Mouse (Mus musculus) limb, embryonic 10.5 days (tissue): ENCODE measurements at regions not wholly inside any gene's neighbourhood (a gene's known extent, or its start where the extent isn't known, plus 50 kb on each side); places are given as distances from the start of the nearest gene placed in this dataset.

Experiments used
- DNase-seq: peaks from one replicate; pipeline ENCODE4 v3.0.0-alpha.2; 2017; ENCODE audit warnings: low spot score
- H3K27ac ChIP-seq: fragments of 300-500 bp; sonication (generic); 2 replicates; pipeline ENCODE4 v1.5.1; 2016; ENCODE audit warnings: mild to moderate bottlenecking
- H3K27me3 ChIP-seq: fragments of 300-500 bp; sonication (generic); 2 replicates; pipeline ENCODE4 v1.6.1; 2016; ENCODE audit warnings: low read depth, mild to moderate bottlenecking; ENCODE audit not compliant: poor library complexity, severe bottlenecking
- H3K36me3 ChIP-seq: fragments of 300-500 bp; sonication (generic); 2 replicates; pipeline ENCODE4 v1.6.1; 2016; ENCODE audit warnings: mild to moderate bottlenecking, moderate library complexity
- H3K4me1 ChIP-seq: fragments of 300-500 bp; sonication (generic); 2 replicates; pipeline ENCODE4 v1.6.1; 2016
- H3K4me3 ChIP-seq: fragments of 300-500 bp; sonication (generic); 2 replicates; pipeline ENCODE4 v1.5.1; 2016; ENCODE audit warnings: mild to moderate bottlenecking, moderate library complexity
- H3K9me3 ChIP-seq: fragments of 300-500 bp; sonication (generic); replicated peaks from 2 replicates; pipeline ENCODE4 v1.6.1; 2016; ENCODE audit warnings: mild to moderate bottlenecking
- WGBS: fragments of 180-500 bp; shearing (Covaris S2); methylation state at CpG from one replicate; pipeline ENCODE4 v1.1.7; 2016; 5-methylcytosine and 5-hydroxymethylcytosine counted together

- no peak for DNase-seq
- H3K4me3 ChIP-seq: no peak overlapping the region
- peaks cover 7% of the 10 kb centered on the region; the same call in 1 of the 2 replicates for H3K4me1 ChIP-seq
- 90% methylated on average over 10 of the region's 10 CpGs for WGBS
- H3K27me3 ChIP-seq: peaks cover 6% of the 10 kb centered on the region; the same call in 1 of the 2 replicates
- no peaks in the 10 kb centered on the region for H3K9me3 ChIP-seq
- no peaks in the 10 kb centered on the region for H3K36me3 ChIP-seq
- H3K27ac ChIP-seq: no peak overlapping the region
These were observed 164.8 kb downstream of the Ackr3 start for GRCm38 (mm10) chr1:90368581-90368980.

- 71% methylated on average over 2 of the region's 2 CpGs for WGBS
- Histone ChIP-seq H3K27me3 (no peaks in the 10 kb centered on the region), H3K4me3 (no peak overlapping the region), H3K36me3 (no peaks in the 10 kb centered on the region), H3K9me3 (no peaks in the 10 kb centered on the region), H3K4me1 (peaks cover 9% of the 10 kb centered on the region), H3K27ac (no peak overlapping the region)
- DNase-seq: no peak
These were observed 165.5 kb downstream of the Ackr3 start for GRCm38 (mm10) chr1:90369287-90369686.

GRCm38 (mm10) chr1:90370766-90371165, 167.0 kb downstream of the Ackr3 start:
- Histone ChIP-seq H3K27ac (no peak overlapping the region), H3K4me1 (peaks cover 16% of the 10 kb centered on the region), H3K4me3 (no peak overlapping the region), H3K27me3 (no peaks in the 10 kb centered on the region), H3K9me3 (no peaks in the 10 kb centered on the region), H3K36me3 (no peaks in the 10 kb centered on the region)
- no peak for DNase-seq
- 91% methylated on average over 5 of the region's 5 CpGs for WGBS

GRCm38 (mm10) chr1:90373001-90373400, 169.2 kb downstream of the Ackr3 start:
- Histone ChIP-seq H3K36me3 (no peaks in the 10 kb centered on the region), H3K9me3 (no peaks in the 10 kb centered on the region), H3K4me1 (peaks cover 16% of the 10 kb centered on the region), H3K27me3 (no peaks in the 10 kb centered on the region), H3K4me3 (no peak overlapping the region), H3K27ac (no peak overlapping the region)
- WGBS: 90% methylated on average over 5 of the region's 5 CpGs
- no peak for DNase-seq

GRCm38 (mm10) chr1:90374517-90374916, 170.7 kb downstream of the Ackr3 start:
- peak overlapping the region; percentile 53 for H3K27ac ChIP-seq
- no peaks in the 10 kb centered on the region for H3K27me3 ChIP-seq
- H3K9me3 ChIP-seq: no peaks in the 10 kb centered on the region
- 67% methylated on average over 12 of the region's 12 CpGs for WGBS
- H3K4me1 ChIP-seq: peaks cover 25% of the 10 kb centered on the region
- DNase-seq: no peak
- no peaks in the 10 kb centered on the region for H3K36me3 ChIP-seq
- H3K4me3 ChIP-seq: no peak overlapping the region

- no peaks in the 10 kb centered on the region for H3K27me3 ChIP-seq
These were observed 176.4 kb downstream of the Ackr3 start for GRCm38 (mm10) chr1:90380034-90380705.

GRCm38 (mm10) chr1:90382941-90383470, 179.2 kb downstream of the Ackr3 start:
- WGBS: 79% methylated on average over 11 of the region's 11 CpGs
- Histone ChIP-seq H3K27me3 (no peaks in the 10 kb centered on the region), H3K4me3 (no peak overlapping the region), H3K9me3 (no peaks in the 10 kb centered on the region), H3K27ac (no peak overlapping the region), H3K4me1 (peaks cover 13% of the 10 kb centered on the region), H3K36me3 (no peaks in the 10 kb centered on the region)
- no peak for DNase-seq

More at GRCm38 (mm10) chr1:90380034-90380705, 176.4 kb downstream of the Ackr3 start:
- Histone ChIP-seq H3K9me3 (no peaks in the 10 kb centered on the region), H3K36me3 (no peaks in the 10 kb centered on the region), H3K4me3 (no peak overlapping the region), H3K27ac (0 out of 2 replicates have a peak overlapping the region, but pooled peaks have one; percentile 26), H3K4me1 (peaks cover 15% of the 10 kb centered on the region)
- 87% methylated on average over 9 of the region's 9 CpGs for WGBS
- no peak for DNase-seq

- Histone ChIP-seq H3K36me3 (no peaks in the 10 kb centered on the region), H3K27me3 (0 out of 2 replicates have a peak, but pooled peaks cover 4% of the 10 kb centered on the region), H3K27ac (no peak overlapping the region), H3K4me3 (no peak overlapping the region), H3K4me1 (0 out of 2 replicates have a peak, but pooled peaks cover 4% of the 10 kb centered on the region), H3K9me3 (no peaks in the 10 kb centered on the region)
- DNase-seq: no peak
- WGBS: 85% methylated on average over 4 of the region's 4 CpGs
These were observed 181.2 kb downstream of the Ackr3 start for GRCm38 (mm10) chr1:90385024-90385423.

GRCm38 (mm10) chr1:90386792-90387191, 183.0 kb downstream of the Ackr3 start:
- Histone ChIP-seq H3K27me3 (0 out of 2 replicates have a peak, but pooled peaks cover 4% of the 10 kb centered on the region), H3K36me3 (no peaks in the 10 kb centered on the region), H3K9me3 (no peaks in the 10 kb centered on the region), H3K27ac (no peak overlapping the region), H3K4me1 (0 out of 2 replicates have a peak, but pooled peaks cover 4% of the 10 kb centered on the region), H3K4me3 (no peak overlapping the region)
- DNase-seq: peak; percentile 31
- 87% methylated on average over 7 of the region's 7 CpGs for WGBS

GRCm38 (mm10) chr1:90390422-90390821, 186.6 kb downstream of the Ackr3 start:
- no peak overlapping the region for H3K4me3 ChIP-seq
- no peak overlapping the region for H3K27ac ChIP-seq
- 88% methylated on average over 7 of the region's 7 CpGs for WGBS
- peaks cover 11% of the 10 kb centered on the region; the same call in 1 of the 2 replicates for H3K27me3 ChIP-seq
- H3K36me3 ChIP-seq: no peaks in the 10 kb centered on the region
- no peaks in the 10 kb centered on the region for H3K4me1 ChIP-seq
- no peak for DNase-seq
- H3K9me3 ChIP-seq: no peaks in the 10 kb centered on the region

- Histone ChIP-seq H3K36me3 (no peaks in the 10 kb centered on the region), H3K27me3 (peaks cover 17% of the 10 kb centered on the region; the same call in 1 of the 2 replicates), H3K27ac (no peak overlapping the region), H3K4me1 (peaks cover 14% of the 10 kb centered on the region), H3K4me3 (no peak overlapping the region), H3K9me3 (no peaks in the 10 kb centered on the region)
- DNase-seq: no peak
- WGBS: 86% methylated on average over 5 of the region's 5 CpGs
These were observed 190.1 kb downstream of the Ackr3 start for GRCm38 (mm10) chr1:90393861-90394260.

GRCm38 (mm10) chr1:90395331-90396016, 191.7 kb downstream of the Ackr3 start:
- DNase-seq: no peak
- H3K9me3 ChIP-seq: no peaks in the 10 kb centered on the region
- WGBS: 88% methylated on average over 5 of the region's 5 CpGs
- H3K36me3 ChIP-seq: no peaks in the 10 kb centered on the region
- peaks cover 14% of the 10 kb centered on the region for H3K4me1 ChIP-seq
- H3K4me3 ChIP-seq: no peak overlapping the region
- H3K27ac ChIP-seq: no peak overlapping the region
- H3K27me3 ChIP-seq: peaks cover 15% of the 10 kb centered on the region; the same call in 1 of the 2 replicates

GRCm38 (mm10) chr1:90396660-90397059, 192.9 kb downstream of the Ackr3 start:
- 72% methylated on average over 1 of the region's 1 CpGs for WGBS
- no peak overlapping the region for H3K27ac ChIP-seq
- peaks cover 15% of the 10 kb centered on the region; the same call in 1 of the 2 replicates for H3K27me3 ChIP-seq
- no peak overlapping the region for H3K4me3 ChIP-seq
- no peaks in the 10 kb centered on the region for H3K36me3 ChIP-seq
- H3K9me3 ChIP-seq: no peaks in the 10 kb centered on the region
- DNase-seq: no peak
- peaks cover 14% of the 10 kb centered on the region for H3K4me1 ChIP-seq
